Mouse (Mus musculus) olfactory bulb, adult 2 months (tissue): ENCODE results near the gene Sapcd2.

ENCODE experiments used
- CTCF ChIP-seq: fragments of 200-500 bp; IDR thresholded peaks from 2 replicates; pipeline ENCODE4 v1.5.1; 2012; ENCODE audit warnings: low read depth, mild to moderate bottlenecking, low read length, moderate library complexity; ENCODE audit not compliant: insufficient read depth
- POLR2A ChIP-seq: fragments of 200-500 bp; IDR thresholded peaks from 2 replicates; pipeline ENCODE4 v1.6.1; 2012; ENCODE audit warnings: mild to moderate bottlenecking, low read depth, low read length, moderate library complexity; ENCODE audit not compliant: insufficient read depth

DNA sequence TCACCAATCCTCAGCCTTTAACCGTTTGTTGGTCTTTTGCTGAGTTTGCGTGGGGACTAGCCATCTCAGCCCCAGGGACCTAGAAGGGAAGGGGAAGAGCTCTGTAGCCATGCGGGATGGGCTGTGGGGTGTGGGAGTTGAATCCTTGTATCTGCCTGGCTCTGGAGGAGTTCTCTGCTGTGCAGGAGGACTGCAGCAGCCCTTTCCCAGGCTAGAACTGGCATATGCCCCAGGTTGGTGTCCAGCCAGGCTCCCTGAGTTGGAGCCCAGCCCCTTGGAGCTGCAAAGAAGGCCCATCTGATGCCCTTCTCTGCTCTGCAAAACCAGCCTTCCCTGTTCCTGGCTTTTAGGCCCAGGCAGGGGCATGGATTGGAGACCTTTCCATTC, 24.5 kb downstream of the Sapcd2 start:
- TF ChIP-seq CTCF (no peak), POLR2A (no peak)
